Mouse (Mus musculus): ENCODE results near the gene Fmo1. TPM values are rescaled to one million over a fixed set of nuclear protein-coding genes. Genes with fewer than 3 reads are reported as not detected.

Gene Fmo1
- 2.5 and 5.2 TPM in 2 replicates for polyA plus RNA-seq (2012; rRNA removed)

GRCm38 (mm10) chr1:162866280-162866681 is at the start of gene Fmo1:
Fmo1 (minus strand) TSS chr1:162866610.
- no peak for DNase-seq (ENCODE audit: low read depth, low spot score)
- 39% methylated on average over 7 of the region's 7 CpGs for WGBS

DNA sequence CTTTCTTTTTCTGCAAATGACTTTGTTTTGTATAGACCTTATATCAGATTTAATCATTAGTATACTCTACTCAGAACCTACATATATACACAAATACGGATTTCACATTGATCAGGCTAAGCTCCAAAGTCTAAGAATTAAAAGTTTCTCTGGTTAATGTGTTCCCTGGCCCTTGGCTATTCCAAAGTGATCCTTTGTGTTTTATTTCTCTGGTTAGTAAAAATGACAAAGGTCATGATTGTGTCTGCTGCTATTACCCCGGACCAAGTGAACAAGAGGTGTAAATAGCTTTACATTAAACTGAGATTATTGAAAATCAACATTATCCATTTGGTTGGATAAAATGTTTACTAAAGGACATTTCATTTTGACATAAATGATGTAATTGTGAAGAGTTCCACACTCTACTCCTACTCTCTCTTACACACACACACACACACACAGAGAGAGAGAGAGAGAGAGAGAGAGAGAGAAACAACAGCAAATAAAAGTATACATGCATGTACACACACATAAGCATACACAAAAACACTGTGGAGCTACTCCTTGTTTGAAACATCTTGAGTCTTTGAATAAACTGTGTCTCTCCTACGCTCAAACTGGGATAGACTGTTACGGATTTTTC is 48.6 kb upstream of the Fmo1 start:
- 65% methylated on average over 4 of the region's 4 CpGs for WGBS
- DNase-seq (ENCODE audit: low read depth, low spot score), result no peak

DNA sequence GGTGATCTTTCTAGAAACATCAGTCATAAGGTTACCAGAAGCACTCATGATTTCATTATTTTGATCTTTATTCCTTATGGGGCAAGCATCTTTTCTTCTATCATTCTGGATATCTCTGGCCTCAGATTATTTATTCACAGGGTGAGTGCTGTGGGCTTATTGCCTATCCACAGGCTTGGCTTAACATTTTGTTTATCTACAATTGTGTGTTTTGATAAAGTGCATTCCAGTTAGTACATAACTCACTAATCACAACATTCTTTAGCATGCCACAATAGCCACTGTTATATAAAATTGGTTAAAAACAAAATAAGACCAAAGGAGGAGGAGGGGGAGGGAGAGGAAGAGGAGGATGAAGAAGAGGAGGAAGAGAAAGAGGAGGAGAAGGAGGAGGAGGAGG is 45.7 kb upstream of the Fmo1 start:
- no peak for DNase-seq (ENCODE audit: low read depth, low spot score)

GRCm38 (mm10) chr1:162901879-162902278 is 35.5 kb upstream of the Fmo1 start:
- WGBS, result 87% methylated on average over 4 of the region's 4 CpGs
- DNase-seq (ENCODE audit: low read depth, low spot score), result no peak

GRCm38 (mm10) chr1:162897838-162898811 is 31.7 kb upstream of the Fmo1 start, which contains the start of gene Fmo2:
Fmo2 (minus strand) TSS chr1:162898726.
- DNase-seq (ENCODE audit: low read depth, low spot score), result no peak
- 29% methylated on average over 14 of the region's 14 CpGs for WGBS

DNA sequence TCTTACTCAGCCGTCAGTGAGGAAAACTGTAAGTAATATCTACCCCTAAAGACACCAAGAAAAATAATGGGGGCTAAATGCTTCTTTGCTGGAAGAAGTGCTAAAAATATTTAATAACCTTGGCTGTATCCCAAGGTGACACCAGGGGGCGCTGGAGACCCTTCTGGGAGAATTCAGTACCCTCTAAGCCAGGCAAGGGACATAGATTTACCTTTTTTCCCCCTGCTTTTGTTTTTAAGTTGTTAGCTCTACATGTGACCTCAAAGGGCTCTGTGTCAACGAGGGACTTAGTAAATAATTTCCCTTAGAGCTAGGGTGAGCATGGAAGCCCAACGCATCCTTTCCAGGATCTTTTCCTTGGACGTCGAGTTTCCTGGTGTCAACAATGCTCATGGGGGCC is 29.5 kb upstream of the Fmo1 start:
- DNase-seq (ENCODE audit: low read depth, low spot score), result no peak
- WGBS, result 43% methylated on average over 6 of the region's 6 CpGs

- no peak for DNase-seq (ENCODE audit: low read depth, low spot score)
- 70% methylated on average over 6 of the region's 6 CpGs for WGBS
Observed at GRCm38 (mm10) chr1:162893014-162893413, 26.6 kb upstream of the Fmo1 start.

DNA sequence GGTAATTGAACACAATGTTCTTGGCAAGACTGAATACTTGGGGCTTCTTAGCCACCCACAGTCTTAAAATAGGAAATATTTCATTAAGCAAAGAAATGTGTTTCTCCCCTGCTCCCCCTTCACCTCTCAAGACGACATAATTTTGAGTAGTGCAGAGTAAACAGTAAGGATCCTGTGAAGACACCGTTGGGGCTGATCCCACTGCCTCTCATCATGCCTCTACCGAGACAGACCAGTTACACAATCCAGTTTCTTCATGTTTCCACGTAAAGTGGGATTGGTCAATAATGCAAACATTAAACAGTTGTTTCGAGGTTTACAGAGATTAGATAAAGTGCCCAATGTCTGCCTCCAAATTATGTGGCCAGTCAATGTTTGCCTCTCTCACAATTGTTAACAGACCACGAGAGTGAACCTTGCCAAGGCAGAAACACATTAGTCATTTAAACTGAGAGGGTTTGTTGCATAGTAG is 25.6 kb upstream of the Fmo1 start:
- WGBS, result 10% methylated on average over 6 of the region's 6 CpGs
- DNase-seq (ENCODE audit: low read depth, low spot score), result no peak

DNA sequence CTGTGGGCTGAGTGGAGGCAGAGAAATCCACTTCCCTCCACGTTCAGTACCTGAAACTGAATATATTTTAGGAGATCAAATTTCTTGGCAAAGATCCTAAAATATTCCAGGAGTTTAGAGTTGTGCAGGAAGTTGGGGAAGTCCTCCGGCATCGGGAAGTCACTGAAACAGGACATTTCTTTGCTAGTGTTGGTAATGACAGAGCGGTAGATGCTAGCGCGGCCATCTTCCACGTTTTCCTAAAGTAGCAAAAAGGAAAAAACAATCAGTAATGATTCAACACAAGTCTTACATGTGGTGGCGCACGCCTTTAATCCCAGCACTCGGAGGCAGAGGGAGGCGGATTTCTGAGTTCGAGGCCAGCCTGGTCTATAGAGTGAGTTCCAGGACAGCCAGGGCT is 22.2 kb upstream of the Fmo1 start:
- WGBS, result 89% methylated on average over 12 of the region's 12 CpGs
- DNase-seq (ENCODE audit: low read depth, low spot score), result no peak

DNA sequence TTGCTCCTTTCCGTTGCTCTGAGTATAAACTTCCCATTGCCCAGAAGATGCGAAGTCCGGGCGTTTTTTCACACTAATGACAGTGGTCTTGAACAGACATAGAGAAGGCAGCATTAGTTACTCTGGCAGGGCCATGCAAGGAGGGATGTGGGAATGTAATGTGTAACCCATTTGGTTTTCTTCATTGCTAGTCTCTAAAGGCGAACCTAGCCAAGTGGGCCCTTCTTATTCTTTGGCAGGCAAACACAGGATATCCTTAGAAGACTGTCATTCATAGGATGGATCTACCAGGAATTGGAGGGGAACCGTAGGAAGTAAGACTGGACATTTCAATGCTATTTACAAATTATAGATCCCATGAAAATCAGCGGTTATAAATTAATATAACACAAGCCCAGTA is 21.2 kb upstream of the Fmo1 start:
- DNase-seq (ENCODE audit: low read depth, low spot score), result no peak
- 95% methylated on average over 7 of the region's 7 CpGs for WGBS

- 37% methylated on average over 11 of the region's 11 CpGs for WGBS
- peak; percentile 56 for DNase-seq (ENCODE audit: low read depth, low spot score)
Observed at GRCm38 (mm10) chr1:162886138-162886816, 19.9 kb upstream of the Fmo1 start.

DNA sequence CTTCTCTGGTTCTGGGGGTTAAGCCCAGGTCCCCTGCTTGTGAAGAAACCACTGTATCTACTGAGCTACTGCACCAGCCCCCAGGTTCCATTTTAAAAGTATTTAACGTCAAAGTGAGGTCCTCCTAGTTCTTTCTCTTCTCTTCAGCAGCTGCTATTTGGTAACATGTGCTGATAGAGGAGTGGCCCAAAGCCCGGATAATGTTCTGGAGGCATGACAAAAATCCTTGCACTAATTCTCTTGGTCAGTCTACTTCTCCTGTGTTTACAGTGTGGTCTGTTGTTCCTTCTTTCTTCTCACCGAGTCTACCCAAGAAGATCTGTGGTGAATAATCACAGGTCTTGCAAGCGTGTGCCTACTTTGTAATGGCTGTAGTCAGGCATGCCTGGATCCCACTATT is 16.3 kb upstream of the Fmo1 start:
- DNase-seq (ENCODE audit: low read depth, low spot score), result no peak
- WGBS, result 70% methylated on average over 4 of the region's 4 CpGs

DNA sequence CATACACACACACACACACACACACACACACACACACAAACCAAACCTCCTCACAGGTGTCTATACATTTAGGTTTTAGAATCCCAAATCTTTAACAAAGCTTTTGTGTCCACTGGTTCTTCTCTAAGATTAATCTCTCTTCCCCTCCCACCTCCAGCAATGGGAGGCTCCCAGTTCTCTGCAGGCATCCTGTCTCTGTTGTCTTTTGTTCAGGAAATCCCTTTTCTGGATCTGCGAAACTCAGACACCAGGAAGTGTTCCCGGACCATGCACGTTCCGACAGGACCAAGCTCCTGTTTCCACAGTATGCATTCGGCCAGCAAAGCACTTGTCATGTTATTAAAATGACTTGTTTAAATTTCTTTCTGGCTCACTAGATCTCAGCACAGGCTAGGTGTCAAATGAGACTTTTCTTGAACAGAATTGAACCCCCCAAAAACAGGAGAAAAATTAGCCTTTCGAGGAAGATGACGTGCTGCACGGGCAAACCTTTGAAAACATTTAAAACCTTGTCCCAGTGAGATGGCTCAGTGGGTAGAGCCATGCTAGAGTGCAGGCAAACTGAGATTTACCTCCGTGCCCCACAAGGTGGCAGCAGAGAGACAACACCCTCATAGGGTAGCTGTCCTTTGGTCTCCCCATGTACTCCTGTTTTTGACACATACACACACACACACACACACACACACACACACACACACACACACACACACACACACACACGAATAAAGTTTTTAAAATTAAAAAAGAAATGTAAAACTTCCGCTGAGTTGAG is 13.4 kb upstream of the Fmo1 start:
- WGBS, result 64% methylated on average over 11 of the region's 11 CpGs
- no peak for DNase-seq (ENCODE audit: low read depth, low spot score)

DNA sequence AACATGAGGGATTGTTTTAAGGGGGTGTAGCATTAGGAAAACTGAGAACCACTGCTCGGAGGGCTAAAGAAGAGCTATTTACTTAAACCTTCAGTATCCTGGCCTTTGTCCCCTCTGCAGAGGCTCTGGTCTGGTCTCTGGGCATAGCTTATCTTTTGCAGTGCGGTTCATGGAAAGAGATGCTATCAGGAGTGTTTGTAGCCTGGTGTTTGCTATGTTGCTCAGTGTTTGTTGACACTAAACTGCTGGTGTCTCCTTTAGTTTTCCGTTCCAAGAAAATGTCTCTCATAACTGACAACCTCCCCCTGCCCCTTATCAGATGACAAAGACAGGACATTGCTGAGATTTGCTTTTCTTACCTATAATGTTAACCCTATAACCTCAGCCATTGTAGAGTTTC is 8.7 kb upstream of the Fmo1 start:
- 58% methylated on average over 3 of the region's 3 CpGs for WGBS
- DNase-seq (ENCODE audit: low read depth, low spot score), result no peak

- 20% methylated on average over 9 of the region's 9 CpGs for WGBS
- no peak for DNase-seq (ENCODE audit: low read depth, low spot score)
Observed at GRCm38 (mm10) chr1:162871701-162872311, 5.4 kb upstream of the Fmo1 start.

GRCm38 (mm10) chr1:162870978-162871377 is 4.6 kb upstream of the Fmo1 start:
- WGBS, result 54% methylated on average over 7 of the region's 7 CpGs
- DNase-seq (ENCODE audit: low read depth, low spot score), result no peak

GRCm38 (mm10) chr1:162867396-162867795 is 986 bp upstream of the Fmo1 start:
- WGBS, result 39% methylated on average over 4 of the region's 4 CpGs
- no peak for DNase-seq (ENCODE audit: low read depth, low spot score)

GRCm38 (mm10) chr1:162865493-162865830 is 948 bp downstream of the Fmo1 start:
- WGBS, result 66% methylated on average over 3 of the region's 3 CpGs
- no peak for DNase-seq (ENCODE audit: low read depth, low spot score)

DNA sequence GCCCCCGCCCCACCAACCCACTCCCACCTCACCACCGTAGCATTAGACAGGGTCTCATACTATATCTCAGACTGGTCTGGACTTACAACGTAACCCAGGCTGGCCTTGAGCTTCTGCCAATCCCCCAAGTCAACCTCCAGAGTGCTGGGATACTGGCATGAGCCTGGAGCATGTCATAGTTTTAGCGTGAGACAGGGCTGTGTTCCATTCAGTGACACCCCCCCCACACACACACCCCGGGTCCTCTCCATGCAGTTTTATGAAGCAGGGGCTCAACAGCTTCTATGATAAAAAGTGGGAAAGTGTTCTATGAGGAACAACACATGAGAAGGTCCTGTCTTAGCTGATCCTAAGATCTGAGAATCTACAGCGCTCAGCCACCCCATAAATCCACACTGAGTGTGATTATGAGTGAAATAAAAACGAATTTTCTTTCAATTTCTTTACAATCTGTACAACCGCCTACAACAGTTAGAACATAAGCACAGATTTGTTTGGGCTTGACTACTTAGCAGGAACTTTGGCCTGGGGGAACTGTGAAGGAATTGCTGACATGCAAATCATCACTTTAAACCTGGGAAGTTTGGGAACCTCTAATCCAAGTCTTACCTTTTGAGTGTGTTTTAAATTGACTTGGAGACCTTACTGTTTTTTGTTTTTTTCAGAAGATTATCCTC is 1.5 kb downstream of the Fmo1 start:
- WGBS, result 70% methylated on average over 8 of the region's 8 CpGs
- no peak for DNase-seq (ENCODE audit: low read depth, low spot score)

Measured in large intestine, adult 2 months (tissue).